Mouse (Mus musculus) liver, adult 2 months (tissue): ENCODE data around the gene Sat2.

ENCODE experiments used
- CTCF ChIP-seq: fragments of 200-500 bp; IDR thresholded peaks from 2 replicates; pipeline ENCODE4 v1.5.1; 2011; ENCODE audit warnings: low read depth, low read length, control low read depth
- POLR2A ChIP-seq: fragments of 200-500 bp; IDR thresholded peaks from 2 replicates; pipeline ENCODE4 v1.6.1; 2011; ENCODE audit warnings: low read length, control low read depth; ENCODE audit not compliant: insufficient read depth; ENCODE audit errors: extremely low read depth

GRCm38 (mm10) chr11:69616781-69617180 lies 5.0 kb upstream of the Sat2 start:
- TF ChIP-seq POLR2A (no peak), CTCF (no peak)
